Mouse (Mus musculus): ENCODE measurements around the gene Ahnak2. TPM values are rescaled to one million over a fixed set of nuclear protein-coding genes. Genes with fewer than 3 reads are reported as not detected.

Ahnak2 gene
- 16.4 and 31.6 TPM in 2 replicates for polyA plus RNA-seq (2012; rRNA removed; ENCODE audit: low replicate concordance)

GRCm38 (mm10) chr12:112801864-112802846 lies at the start of gene Ahnak2:
Gene Ahnak2, minus strand, starts transcription at chr12:112802657.

GRCm38 (mm10) chr12:112829244-112829864 lies 26.9 kb upstream of the Ahnak2 start, which contains the start of gene Cdca4:
Gene Cdca4, minus strand, starts transcription at chr12:112829423.

DNA sequence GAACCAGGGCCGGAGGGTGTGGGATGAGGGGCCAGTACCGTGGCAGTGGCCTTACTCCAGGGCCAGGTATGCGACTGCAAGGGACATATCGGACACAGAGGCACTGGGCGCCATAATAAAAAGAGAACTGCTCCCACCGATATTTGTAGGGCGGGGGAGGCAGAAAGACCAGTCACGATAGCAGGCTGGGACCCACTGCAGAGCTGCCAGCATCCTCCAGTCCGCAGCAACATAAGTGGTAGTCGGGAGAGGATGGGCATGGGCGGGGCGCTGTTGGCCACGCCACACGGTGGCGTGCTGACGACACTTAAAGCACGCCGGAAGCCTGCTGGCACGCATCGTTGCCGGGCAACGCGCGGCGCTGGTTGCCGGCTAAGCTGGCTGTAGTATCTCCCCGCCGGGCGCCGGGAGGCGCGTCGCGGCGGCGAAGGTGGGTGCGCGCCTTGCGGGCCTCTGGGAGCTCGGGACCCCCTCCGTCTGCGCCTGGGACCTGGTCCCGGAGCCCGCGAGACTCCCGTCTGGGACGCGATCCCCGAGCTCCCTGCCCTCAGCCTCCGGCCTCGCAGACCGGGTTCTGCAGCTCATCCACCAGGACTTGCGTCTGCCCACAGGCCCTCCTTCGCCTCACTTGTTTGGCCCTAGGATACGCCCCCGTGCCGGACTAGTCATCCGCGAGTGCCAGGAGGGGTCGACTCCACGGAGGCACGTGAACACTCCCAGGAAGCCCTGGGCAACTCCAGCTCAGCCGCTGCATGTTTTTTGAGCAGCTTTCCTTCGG lies 6.3 kb upstream of the Ahnak2 start, which contains the start of gene Clba1:
Gene Clba1 (plus strand): TSS at position 351 of the 778 bp plus-strand sequence.

DNA sequence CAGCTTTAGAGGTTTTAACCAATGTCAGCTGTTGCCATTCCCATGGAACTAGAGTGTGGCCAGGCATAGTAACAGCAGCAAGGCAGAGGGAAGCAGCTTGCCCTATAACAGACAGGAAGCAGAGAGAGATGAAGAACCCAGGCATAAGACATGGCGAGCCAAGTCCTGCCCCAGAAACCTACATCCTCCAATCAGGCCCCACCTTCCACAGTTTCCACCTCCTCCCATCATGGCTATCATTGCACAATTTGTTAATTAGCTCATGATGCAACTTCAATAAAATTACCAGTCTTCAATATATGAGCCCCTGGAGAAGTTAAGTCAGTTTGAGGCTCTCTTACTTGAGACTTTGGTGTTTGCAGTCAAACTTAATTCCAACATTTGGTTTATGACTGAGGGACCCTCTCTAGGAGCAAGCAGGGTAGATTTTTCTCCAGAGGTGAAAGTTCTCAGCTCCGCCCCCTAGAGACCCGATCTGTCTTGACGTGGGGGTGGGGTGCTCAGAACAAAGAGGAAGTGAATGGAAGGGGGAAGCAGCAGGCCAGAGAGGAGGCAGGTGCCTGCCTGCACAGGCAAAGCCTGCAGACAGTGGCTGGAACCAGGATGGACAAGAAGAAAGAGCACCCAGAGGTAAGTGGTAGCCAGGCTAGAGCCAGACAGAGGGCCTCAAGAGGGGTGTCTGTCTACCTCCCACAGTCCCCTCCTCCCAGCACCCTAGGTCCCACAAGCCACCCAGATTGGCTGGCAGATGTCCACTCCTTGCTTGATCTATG lies 42.1 kb downstream of the Ahnak2 start, which contains the start of gene Pld4:
Gene Pld4 (plus strand): TSS at position 502 of the 773 bp plus-strand sequence.

Other genes starting within 250 kb of the Ahnak2 start
- gene Inf2, start 213.9 kb downstream of the Ahnak2 start, polyA plus RNA-seq (2012; rRNA removed; ENCODE audit: low replicate concordance): 41.8 and 55.4 TPM in 2 replicates
- gene Adssl1, start 182.6 kb downstream of the Ahnak2 start, polyA plus RNA-seq (2012; rRNA removed; ENCODE audit: low replicate concordance): 3.8 and 4.1 TPM in 2 replicates
- gene Siva1, start 158.0 kb downstream of the Ahnak2 start, polyA plus RNA-seq (2012; rRNA removed; ENCODE audit: low replicate concordance): 29.3 and 62.9 TPM in 2 replicates
- gene Akt1, start 127.8 kb downstream of the Ahnak2 start, polyA plus RNA-seq (2012; rRNA removed; ENCODE audit: low replicate concordance): 114 and 224 TPM in 2 replicates
- gene Zbtb42, start 123.8 kb downstream of the Ahnak2 start, polyA plus RNA-seq (2012; rRNA removed; ENCODE audit: low replicate concordance): 7.7 and 19.2 TPM in 2 replicates
- 13.5 and 57.5 TPM in 2 replicates for gene Cep170b, start 82.2 kb downstream of the Ahnak2 start, polyA plus RNA-seq (2012; rRNA removed; ENCODE audit: low replicate concordance)
- gene Pld4, start 42.0 kb downstream of the Ahnak2 start, polyA plus RNA-seq (2012; rRNA removed; ENCODE audit: low replicate concordance): 79.4 and 110 TPM in 2 replicates
- 2.2 and 7.1 TPM in 2 replicates for gene Clba1, start 6.3 kb upstream of the Ahnak2 start, polyA plus RNA-seq (2012; rRNA removed; ENCODE audit: low replicate concordance)
- gene Cdca4, start 26.8 kb upstream of the Ahnak2 start, polyA plus RNA-seq (2012; rRNA removed; ENCODE audit: low replicate concordance): 11.3 and 32.5 TPM in 2 replicates
- gene Gpr132, start 65.6 kb upstream of the Ahnak2 start, polyA plus RNA-seq (2012; rRNA removed; ENCODE audit: low replicate concordance): 6.0 and 8.0 TPM in 2 replicates
- gene Jag2, start 127.1 kb upstream of the Ahnak2 start, polyA plus RNA-seq (2012; rRNA removed; ENCODE audit: low replicate concordance): 36.0 and 44.3 TPM in 2 replicates
- gene Nudt14, start 139.5 kb upstream of the Ahnak2 start, polyA plus RNA-seq (2012; rRNA removed; ENCODE audit: low replicate concordance): 36.9 and 40.6 TPM in 2 replicates
- 23.5 and 40.2 TPM in 2 replicates for gene Btbd6, start 173.8 kb upstream of the Ahnak2 start, polyA plus RNA-seq (2012; rRNA removed; ENCODE audit: low replicate concordance)
- 41.5 and 84.3 TPM in 2 replicates for gene Brf1, start 198.0 kb upstream of the Ahnak2 start, polyA plus RNA-seq (2012; rRNA removed; ENCODE audit: low replicate concordance)
- 55.4 and 68.3 TPM in 2 replicates for gene Pacs2, start 211.9 kb upstream of the Ahnak2 start, polyA plus RNA-seq (2012; rRNA removed; ENCODE audit: low replicate concordance)

Data from subcutaneous adipose tissue, adult 2 months (tissue).